Mouse (Mus musculus) midbrain, embryonic 11.5 days (tissue): ENCODE measurements around the gene Gm28305. TPM values are rescaled to one million over a fixed set of nuclear protein-coding genes. Genes with fewer than 3 reads are reported as not detected.

Experiments
- polyA plus RNA-seq: library from polyadenylated mRNA; unstranded; fragments of >200 nt; fragmentation: Nextera tagmentation; extraction: Ambion mirVana; gene quantifications from 2 replicates; pipeline ENCODE4 v1.2.1, GENCODE M21; 2014

Gene Gm28305
- polyA plus RNA-seq, 1 experiment from 2014 or later: not detected

Other genes starting within 250 kb of the Gm28305 start
- gene Nphp3, start 38.1 kb upstream of the Gm28305 start, polyA plus RNA-seq: 3.3 and 3.5 TPM in 2 replicates
- gene Uba5, start 22.5 kb downstream of the Gm28305 start, polyA plus RNA-seq: 62.5 and 68.1 TPM in 2 replicates
- 7.1 and 7.8 TPM in 2 replicates for gene Acad11, start 22.7 kb downstream of the Gm28305 start, polyA plus RNA-seq
- gene Ackr4, start 86.3 kb downstream of the Gm28305 start, polyA plus RNA-seq: 0.36 and 0.57 TPM in 2 replicates
- gene Dnajc13, start 222.3 kb downstream of the Gm28305 start, polyA plus RNA-seq: 22.9 and 25.8 TPM in 2 replicates